Comparison of ENCODE assay signal across 1 mouse cellular context in the genomic region with DNA sequence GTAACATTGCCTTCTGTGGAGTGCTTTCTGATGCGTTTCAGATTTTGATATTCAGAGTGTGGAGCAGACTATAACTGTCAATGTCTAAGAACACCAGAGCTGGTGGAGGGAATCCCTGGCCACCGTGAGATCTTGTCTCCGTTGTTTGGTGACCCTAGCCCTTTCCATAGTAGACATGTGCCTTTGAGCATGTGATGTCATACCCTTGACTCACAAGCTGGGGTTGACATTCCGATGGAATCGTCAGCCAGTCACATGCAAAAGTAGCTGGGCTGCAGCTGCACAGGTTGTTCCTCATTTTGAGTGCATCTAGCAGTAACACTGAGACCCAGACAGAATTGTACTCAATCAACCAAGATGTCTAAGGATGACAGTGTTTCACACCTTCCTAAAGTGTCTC.
TF ChIP-seq lines count a peak whose summit lies in the region.

No protein-coding gene starts in this region.

TF ChIP-seq in CH12.LX, 34 proteins besides CTCF, POLR2A, EP300 and RAD21 (continued from another document):
- TF ChIP-seq NRF1 (IDR thresholded peaks at IDR 0.05; ENCODE audit: low read depth, low read length) (0 out of 2 replicates have a peak, but pooled peaks have one; percentile 29), MYC (IDR thresholded peaks at IDR 0.05; ENCODE audit: low read depth, low read length) (peak; percentile 94), HCFC1 (IDR thresholded peaks at IDR 0.05; ENCODE audit: low read depth, low read length) (0 out of 2 replicates have a peak, but pooled peaks have one; percentile 18), JUN (IDR thresholded peaks at IDR 0.05; ENCODE audit: insufficient read depth, low read depth, low read length) (peak; percentile 53), USF1 (IDR thresholded peaks at IDR 0.05; ENCODE audit: low read depth, low read length) (peak; percentile 47)
TF ChIP-seq in CH12.LX: peak in this region for 20.
